Mouse (Mus musculus): ENCODE measurements around the gene Mcf2l. TPM values are rescaled to one million over a fixed set of nuclear protein-coding genes. Genes with fewer than 3 reads are reported as not detected.
A peak's percentile ranks its signal among the peaks of the same experiment; 100 is the strongest.

The Mcf2l gene
- polyA plus RNA-seq, 1 experiment from 2014 or later = 58.7 TPM

DNA sequence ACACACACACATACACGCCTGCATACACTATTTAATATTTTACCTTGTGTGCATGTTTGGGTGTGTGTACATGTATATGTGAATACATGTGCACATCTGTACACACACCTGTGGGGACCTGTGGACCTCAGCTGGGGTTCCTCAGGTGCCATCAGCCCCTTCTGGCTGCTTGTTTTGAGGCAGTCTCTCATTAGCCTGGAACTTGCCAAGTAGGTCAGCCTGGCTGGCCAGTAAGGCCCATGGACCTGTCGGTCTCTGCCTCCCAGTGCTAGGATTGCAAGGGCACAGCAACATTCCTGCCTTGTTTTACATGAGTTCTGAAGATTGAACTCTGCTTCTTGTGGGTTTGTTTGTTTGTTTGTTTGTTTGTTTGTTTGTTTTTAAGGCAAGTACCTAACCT is 87.0 kb downstream of the Mcf2l start:
- Histone ChIP-seq H3K9ac (ENCODE audit: low read length) (no peak overlapping the region), H3K27ac (ENCODE audit: low read depth, low read length) (no peak overlapping the region), H3K36me3 (ENCODE audit: control insufficient read depth, insufficient read depth, low read length) (peaks cover 5% of the 10 kb centered on the region), H3K27me3 (ENCODE audit: control insufficient read depth, insufficient read depth, low read length) (no peaks in the 10 kb centered on the region), H3K4me3 (ENCODE audit: low read depth, low read length) (no peak overlapping the region), H3K9me3 (ENCODE audit: control insufficient read depth, low read length) (no peaks in the 10 kb centered on the region), H3K4me1 (ENCODE audit: control insufficient read depth, insufficient read depth, low read length) (peaks cover 10% of the 10 kb centered on the region), H3K4me2 (ENCODE audit: low read depth) (no peak overlapping the region)
- ATAC-seq (ENCODE audit: insufficient read depth, low FRiP score, low TSS enrichment) (no peak), DNase-seq (ENCODE audit: low spot score) (no peak)
- 76% methylated on average over 2 of the region's 2 CpGs for WGBS

DNA sequence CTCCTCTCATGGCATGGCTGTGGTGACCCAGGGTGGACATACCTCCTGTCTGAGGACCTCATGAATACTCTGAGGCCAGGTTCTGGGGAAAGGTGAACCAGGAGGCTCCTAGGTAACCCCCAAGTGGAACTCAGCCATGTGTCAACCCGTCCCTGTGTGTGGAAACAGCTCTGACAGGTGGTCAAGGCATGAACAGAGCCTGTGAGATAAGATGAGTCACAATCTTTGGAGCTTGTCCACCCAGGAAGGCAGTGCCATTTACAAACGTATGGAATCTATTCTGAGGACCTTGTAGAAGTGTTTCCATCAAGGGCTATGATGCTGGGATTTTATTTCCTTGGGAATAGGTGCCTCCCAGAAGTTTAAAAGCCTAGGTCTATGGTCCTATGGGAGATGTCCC is 87.6 kb downstream of the Mcf2l start:
- Histone ChIP-seq H3K36me3 (ENCODE audit: control insufficient read depth, insufficient read depth, low read length) (peaks cover 8% of the 10 kb centered on the region), H3K4me2 (ENCODE audit: low read depth) (no peak overlapping the region), H3K27me3 (ENCODE audit: control insufficient read depth, insufficient read depth, low read length) (no peaks in the 10 kb centered on the region), H3K9me3 (ENCODE audit: control insufficient read depth, low read length) (no peaks in the 10 kb centered on the region), H3K27ac (ENCODE audit: low read depth, low read length) (no peak overlapping the region), H3K9ac (ENCODE audit: low read length) (no peak overlapping the region), H3K4me1 (ENCODE audit: control insufficient read depth, insufficient read depth, low read length) (peaks cover 10% of the 10 kb centered on the region), H3K4me3 (ENCODE audit: low read depth, low read length) (no peak overlapping the region)
- 65% methylated on average over 2 of the region's 2 CpGs for WGBS
- no peak for DNase-seq (ENCODE audit: low spot score)
- ATAC-seq (ENCODE audit: insufficient read depth, low FRiP score, low TSS enrichment) = no peak

DNA sequence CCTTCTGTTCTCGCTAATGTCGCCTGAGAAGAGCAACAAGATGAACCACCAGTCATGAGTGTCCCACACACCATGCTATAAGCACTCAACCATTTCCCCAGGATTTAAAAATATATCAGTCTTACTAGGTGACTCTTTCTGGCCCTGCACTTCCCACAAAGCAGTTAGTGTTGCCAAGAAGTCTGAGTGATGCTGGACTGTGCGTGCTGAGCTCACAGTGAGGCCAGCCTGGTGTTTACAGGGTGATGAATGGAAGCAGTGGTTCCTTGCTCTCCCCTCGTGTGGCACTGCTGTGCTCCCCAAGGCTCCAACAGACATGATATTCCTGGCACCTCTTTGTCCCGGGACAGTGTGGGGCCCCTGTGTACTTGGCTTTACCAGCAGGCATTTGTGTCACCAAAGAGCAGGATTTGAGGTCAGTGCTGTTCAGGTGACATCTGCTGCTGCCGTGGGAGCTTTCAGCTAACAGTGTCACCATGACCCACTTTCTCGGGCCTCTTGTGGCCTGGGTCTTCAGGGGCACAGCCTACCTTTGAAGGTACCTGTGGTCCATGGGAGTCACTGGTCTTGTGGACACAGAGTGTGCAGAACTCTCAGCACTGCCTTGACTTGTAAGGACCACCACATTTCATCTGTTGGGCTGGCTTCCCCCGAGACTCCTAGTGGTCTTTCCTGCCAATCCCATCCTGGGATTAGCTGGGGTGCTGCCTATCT is 88.4 kb downstream of the Mcf2l start:
- Histone ChIP-seq H3K27me3 (ENCODE audit: control insufficient read depth, insufficient read depth, low read length) (no peaks in the 10 kb centered on the region), H3K4me2 (ENCODE audit: low read depth) (no peak overlapping the region), H3K4me1 (ENCODE audit: control insufficient read depth, insufficient read depth, low read length) (peaks cover 8% of the 10 kb centered on the region), H3K27ac (ENCODE audit: low read depth, low read length) (no peak overlapping the region), H3K9me3 (ENCODE audit: control insufficient read depth, low read length) (no peaks in the 10 kb centered on the region), H3K36me3 (ENCODE audit: control insufficient read depth, insufficient read depth, low read length) (peaks cover 8% of the 10 kb centered on the region), H3K9ac (ENCODE audit: low read length) (no peak overlapping the region), H3K4me3 (ENCODE audit: low read depth, low read length) (no peak overlapping the region)
- DNase-seq (ENCODE audit: low spot score) = no peak
- WGBS = 77% methylated on average over 8 of the region's 8 CpGs
- ATAC-seq (ENCODE audit: insufficient read depth, low FRiP score, low TSS enrichment) = no peak

DNA sequence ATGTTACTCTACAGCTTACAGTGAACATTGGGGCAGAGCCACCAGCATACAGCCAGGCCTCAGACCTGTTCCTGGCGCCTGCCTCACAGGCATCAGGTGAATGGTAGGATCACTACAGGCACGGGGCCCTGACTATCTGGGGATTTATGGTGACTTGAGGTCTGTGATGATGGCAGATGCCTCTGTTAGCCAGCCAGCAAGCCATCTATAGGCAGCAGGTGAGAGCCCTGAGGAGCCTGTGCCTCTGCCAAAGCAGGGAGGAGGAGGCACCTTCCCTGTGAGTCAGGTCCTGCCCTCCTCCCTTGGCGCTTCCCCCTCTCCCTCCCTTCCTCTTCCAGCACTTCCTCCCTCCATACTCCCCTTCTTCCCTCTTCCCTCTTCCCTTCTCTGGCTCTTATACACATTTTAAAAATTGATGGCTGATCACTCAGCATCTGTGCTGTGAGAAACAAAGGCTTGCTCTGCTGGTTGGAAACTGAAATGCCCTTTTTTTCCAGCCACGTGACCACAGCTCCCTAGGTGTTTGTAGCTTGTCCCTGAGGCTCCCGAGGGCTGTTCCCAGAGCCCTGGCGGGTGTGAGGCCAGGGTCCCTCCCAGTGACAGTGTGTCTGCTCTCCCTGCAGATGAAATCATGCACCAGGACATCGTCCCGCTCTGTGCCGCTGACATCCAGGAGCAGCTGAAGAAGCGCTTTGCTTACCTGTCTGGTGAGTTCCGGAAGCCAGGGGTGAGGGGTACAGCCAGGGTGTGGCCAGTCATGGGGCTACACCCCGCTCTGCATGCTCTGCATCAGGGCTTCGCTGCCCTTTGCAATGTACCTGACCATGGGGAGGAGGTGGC is 89.2 kb downstream of the Mcf2l start:
- no peak overlapping the region for H3K27ac ChIP-seq (ENCODE audit: low read depth, low read length)
- no peak for ATAC-seq (ENCODE audit: insufficient read depth, low FRiP score, low TSS enrichment)
- H3K9me3 ChIP-seq (ENCODE audit: control insufficient read depth, low read length) = no peaks in the 10 kb centered on the region

DNA sequence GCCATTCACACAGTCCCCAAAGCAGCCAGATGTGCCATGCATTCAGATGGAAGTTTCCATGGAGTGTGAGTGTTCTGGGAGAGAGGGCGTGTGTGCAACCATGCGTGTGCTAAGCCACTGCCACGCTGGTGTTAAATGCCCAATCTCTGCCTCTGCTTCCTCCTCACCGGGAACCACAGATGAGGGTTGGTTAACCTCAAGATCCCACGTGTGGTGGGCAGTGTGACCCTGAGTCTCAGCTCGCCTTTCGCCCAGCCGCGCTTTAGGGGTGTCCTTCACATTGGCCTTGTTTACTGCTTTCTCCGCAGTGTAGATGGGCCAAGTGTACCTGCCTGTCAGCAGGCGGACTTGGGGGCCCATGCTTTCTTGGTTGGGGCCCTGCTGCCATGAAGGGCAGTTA is 102.7 kb downstream of the Mcf2l start:
- H3K4me1 ChIP-seq (ENCODE audit: control insufficient read depth, insufficient read depth, low read length) = no peaks in the 10 kb centered on the region
- H3K27ac ChIP-seq (ENCODE audit: low read depth, low read length) = no peak overlapping the region
- WGBS = 88% methylated on average over 11 of the region's 11 CpGs
- no peak overlapping the region for H3K4me2 ChIP-seq (ENCODE audit: low read depth)
- no peak for DNase-seq (ENCODE audit: low spot score)
- H3K36me3 ChIP-seq (ENCODE audit: control insufficient read depth, insufficient read depth, low read length) = peaks cover 4% of the 10 kb centered on the region
- no peak overlapping the region for H3K4me3 ChIP-seq (ENCODE audit: low read depth, low read length)
- H3K9ac ChIP-seq (ENCODE audit: low read length) = no peak overlapping the region
- H3K27me3 ChIP-seq (ENCODE audit: control insufficient read depth, insufficient read depth, low read length) = no peaks in the 10 kb centered on the region
- no peaks in the 10 kb centered on the region for H3K9me3 ChIP-seq (ENCODE audit: control insufficient read depth, low read length)
- no peak for ATAC-seq (ENCODE audit: insufficient read depth, low FRiP score, low TSS enrichment)

More for the DNA sequence above, 89.2 kb downstream of the Mcf2l start:
- Histone ChIP-seq H3K27me3 (ENCODE audit: control insufficient read depth, insufficient read depth, low read length) (no peaks in the 10 kb centered on the region), H3K4me1 (ENCODE audit: control insufficient read depth, insufficient read depth, low read length) (0 out of 2 replicates have a peak, but pooled peaks cover 3% of the 10 kb centered on the region), H3K36me3 (ENCODE audit: control insufficient read depth, insufficient read depth, low read length) (peaks cover 8% of the 10 kb centered on the region), H3K9ac (ENCODE audit: low read length) (no peak overlapping the region), H3K4me3 (ENCODE audit: low read depth, low read length) (no peak overlapping the region), H3K4me2 (ENCODE audit: low read depth) (no peak overlapping the region)
- WGBS = 64% methylated on average over 13 of the region's 13 CpGs
- DNase-seq (ENCODE audit: low spot score) = no peak

DNA sequence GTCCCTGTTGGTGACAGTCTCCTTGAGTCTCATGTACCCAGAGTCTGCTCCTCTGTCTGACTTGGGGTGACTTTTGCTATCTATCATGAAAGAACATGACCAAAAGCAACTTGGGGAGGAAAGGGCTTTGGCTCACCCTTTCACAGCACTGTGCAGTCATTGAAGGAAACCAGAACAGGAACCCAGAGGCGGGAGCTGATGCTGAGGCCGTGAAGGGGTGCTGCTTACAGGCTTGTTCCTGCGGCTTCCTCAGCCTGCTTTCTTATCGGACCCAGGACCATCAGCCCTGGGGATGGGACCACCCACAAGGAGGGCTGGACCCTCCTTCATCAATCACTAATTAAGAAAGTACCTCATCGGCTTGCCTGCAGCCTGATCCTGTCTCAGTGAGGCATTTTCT is 103.1 kb downstream of the Mcf2l start:
- Histone ChIP-seq H3K9ac (ENCODE audit: low read length) (no peak overlapping the region), H3K4me3 (ENCODE audit: low read depth, low read length) (no peak overlapping the region), H3K4me1 (ENCODE audit: control insufficient read depth, insufficient read depth, low read length) (no peaks in the 10 kb centered on the region), H3K4me2 (ENCODE audit: low read depth) (no peak overlapping the region), H3K9me3 (ENCODE audit: control insufficient read depth, low read length) (no peaks in the 10 kb centered on the region), H3K27me3 (ENCODE audit: control insufficient read depth, insufficient read depth, low read length) (no peaks in the 10 kb centered on the region), H3K36me3 (ENCODE audit: control insufficient read depth, insufficient read depth, low read length) (peaks cover 4% of the 10 kb centered on the region), H3K27ac (ENCODE audit: low read depth, low read length) (no peak overlapping the region)
- 66% methylated on average over 5 of the region's 5 CpGs for WGBS
- ATAC-seq (ENCODE audit: insufficient read depth, low FRiP score, low TSS enrichment) (no peak), DNase-seq (ENCODE audit: low spot score) (no peak)

DNA sequence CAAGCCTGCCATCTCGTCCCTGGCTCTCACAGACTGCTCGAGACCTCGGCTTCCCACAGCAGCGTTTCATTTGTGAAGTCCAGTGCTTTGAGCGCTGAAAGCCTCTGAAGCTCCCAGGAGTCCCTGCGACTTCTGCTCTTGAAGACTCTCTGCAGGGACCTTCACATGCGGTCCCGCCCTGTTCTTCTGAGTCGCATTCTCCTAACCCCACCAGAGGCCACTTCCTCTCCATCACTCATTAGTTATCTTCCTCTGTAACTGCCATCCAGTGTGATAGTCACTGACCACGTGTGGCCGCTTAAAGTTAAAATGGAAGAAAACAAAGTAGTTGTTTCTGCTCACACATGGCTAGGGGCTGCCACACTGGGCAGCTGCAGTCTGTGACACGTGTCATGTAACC is 103.7 kb downstream of the Mcf2l start:
- Histone ChIP-seq H3K27ac (ENCODE audit: low read depth, low read length) (no peak overlapping the region), H3K9me3 (ENCODE audit: control insufficient read depth, low read length) (no peaks in the 10 kb centered on the region), H3K9ac (ENCODE audit: low read length) (no peak overlapping the region), H3K4me1 (ENCODE audit: control insufficient read depth, insufficient read depth, low read length) (no peaks in the 10 kb centered on the region), H3K36me3 (ENCODE audit: control insufficient read depth, insufficient read depth, low read length) (peaks cover 4% of the 10 kb centered on the region), H3K4me2 (ENCODE audit: low read depth) (no peak overlapping the region), H3K4me3 (ENCODE audit: low read depth, low read length) (no peak overlapping the region), H3K27me3 (ENCODE audit: control insufficient read depth, insufficient read depth, low read length) (no peaks in the 10 kb centered on the region)
- DNase-seq (ENCODE audit: low spot score) (no peak), ATAC-seq (ENCODE audit: insufficient read depth, low FRiP score, low TSS enrichment) (no peak)
- 80% methylated on average over 12 of the region's 12 CpGs for WGBS

DNA sequence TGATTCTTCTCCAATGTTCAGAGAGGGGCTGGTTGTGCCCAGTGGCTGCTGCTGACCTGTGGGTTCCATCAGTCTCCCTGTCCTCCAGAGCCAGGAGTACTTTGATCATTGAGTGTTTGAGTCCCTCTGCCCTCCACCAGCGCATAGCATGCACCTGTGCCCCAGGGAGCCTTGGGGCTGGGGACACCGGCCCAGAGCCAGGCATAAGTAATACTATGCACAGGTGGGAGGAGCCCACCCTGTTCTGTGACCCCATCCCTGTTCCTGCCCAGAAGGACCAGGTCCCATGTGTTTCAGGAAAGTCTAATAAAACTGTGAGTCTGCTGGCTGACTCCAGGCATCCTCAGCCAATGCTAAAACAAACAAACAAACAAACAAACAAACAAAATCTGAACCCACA is 104.7 kb downstream of the Mcf2l start:
- WGBS = 71% methylated on average over 2 of the region's 2 CpGs
- Histone ChIP-seq H3K27me3 (ENCODE audit: control insufficient read depth, insufficient read depth, low read length) (no peaks in the 10 kb centered on the region), H3K9ac (ENCODE audit: low read length) (no peak overlapping the region)

DNA sequence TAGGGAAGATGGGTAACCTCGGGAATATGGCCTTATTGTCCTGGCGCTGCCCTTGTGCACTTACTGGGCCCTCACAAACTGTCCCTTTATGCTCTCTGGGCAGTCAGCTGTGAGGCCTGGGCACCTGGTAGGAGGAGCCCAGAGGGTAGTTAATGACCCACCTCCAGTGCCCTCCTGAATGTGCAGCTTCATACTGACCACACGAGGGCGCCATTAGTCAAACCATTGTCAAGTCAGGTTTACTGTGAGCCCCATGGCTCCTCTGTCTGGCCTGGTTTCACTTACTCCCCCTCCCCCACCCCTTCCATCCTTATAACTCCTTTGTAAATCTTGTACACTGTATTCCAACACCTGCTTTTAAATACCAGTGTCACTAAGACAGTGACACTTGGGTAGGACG is 105.1 kb downstream of the Mcf2l start:
- Histone ChIP-seq H3K4me3 (ENCODE audit: low read depth, low read length) (no peak overlapping the region), H3K4me2 (ENCODE audit: low read depth) (no peak overlapping the region), H3K27ac (ENCODE audit: low read depth, low read length) (no peak overlapping the region), H3K9ac (ENCODE audit: low read length) (no peak overlapping the region), H3K36me3 (ENCODE audit: control insufficient read depth, insufficient read depth, low read length) (peaks cover 4% of the 10 kb centered on the region), H3K9me3 (ENCODE audit: control insufficient read depth, low read length) (no peaks in the 10 kb centered on the region), H3K4me1 (ENCODE audit: control insufficient read depth, insufficient read depth, low read length) (no peaks in the 10 kb centered on the region), H3K27me3 (ENCODE audit: control insufficient read depth, insufficient read depth, low read length) (no peaks in the 10 kb centered on the region)
- DNase-seq (ENCODE audit: low spot score) = peak; percentile 76
- peak; percentile 58; the same call in 1 of the 2 replicates for ATAC-seq (ENCODE audit: insufficient read depth, low FRiP score, low TSS enrichment)
- 31% methylated on average over 5 of the region's 5 CpGs for WGBS

More for the DNA sequence above, 104.7 kb downstream of the Mcf2l start:
- Histone ChIP-seq H3K4me1 (ENCODE audit: control insufficient read depth, insufficient read depth, low read length) (no peaks in the 10 kb centered on the region), H3K9me3 (ENCODE audit: control insufficient read depth, low read length) (no peaks in the 10 kb centered on the region), H3K4me2 (ENCODE audit: low read depth) (no peak overlapping the region), H3K36me3 (ENCODE audit: control insufficient read depth, insufficient read depth, low read length) (peaks cover 4% of the 10 kb centered on the region), H3K27ac (ENCODE audit: low read depth, low read length) (no peak overlapping the region), H3K4me3 (ENCODE audit: low read depth, low read length) (no peak overlapping the region)
- ATAC-seq (ENCODE audit: insufficient read depth, low FRiP score, low TSS enrichment) = no peak
- DNase-seq (ENCODE audit: low spot score) = no peak
